Mouse (Mus musculus) liver, embryonic 14.5 days (tissue): ENCODE results near the gene Qpctl.

ENCODE experiments used
- CTCF ChIP-seq: IDR thresholded peaks from 2 replicates; pipeline ENCODE4 v1.5.1; 2016; ENCODE audit warnings: antibody characterized with exemption, low read depth, control low read depth
- EP300 ChIP-seq: IDR thresholded peaks from 2 replicates; pipeline ENCODE4 v1.6.1; 2016; ENCODE audit warnings: antibody characterized with exemption, low read depth

DNA sequence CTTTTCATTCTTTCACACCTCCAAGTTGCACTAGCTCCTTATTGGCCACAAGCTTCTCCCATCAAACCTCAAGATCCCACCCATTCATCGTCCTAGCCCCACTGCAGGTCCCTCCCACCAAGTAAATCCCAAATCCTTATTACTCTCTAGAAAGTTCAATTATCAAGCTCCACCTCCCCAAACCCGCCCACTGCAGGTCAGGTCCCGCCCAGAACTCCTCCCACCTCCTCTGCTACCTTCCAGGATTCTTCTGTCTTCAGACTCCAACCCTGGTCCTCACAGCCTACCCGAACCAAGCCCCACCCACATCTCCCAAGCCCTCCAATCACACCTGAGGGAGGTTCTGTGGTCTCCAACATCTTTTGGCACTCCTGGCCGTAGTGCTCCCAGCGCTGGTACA is 15.1 kb upstream of the Qpctl start:
- TF ChIP-seq CTCF (no peak), EP300 (no peak)
